Mouse (Mus musculus): ENCODE data around the gene Rasgrp1.

DNA sequence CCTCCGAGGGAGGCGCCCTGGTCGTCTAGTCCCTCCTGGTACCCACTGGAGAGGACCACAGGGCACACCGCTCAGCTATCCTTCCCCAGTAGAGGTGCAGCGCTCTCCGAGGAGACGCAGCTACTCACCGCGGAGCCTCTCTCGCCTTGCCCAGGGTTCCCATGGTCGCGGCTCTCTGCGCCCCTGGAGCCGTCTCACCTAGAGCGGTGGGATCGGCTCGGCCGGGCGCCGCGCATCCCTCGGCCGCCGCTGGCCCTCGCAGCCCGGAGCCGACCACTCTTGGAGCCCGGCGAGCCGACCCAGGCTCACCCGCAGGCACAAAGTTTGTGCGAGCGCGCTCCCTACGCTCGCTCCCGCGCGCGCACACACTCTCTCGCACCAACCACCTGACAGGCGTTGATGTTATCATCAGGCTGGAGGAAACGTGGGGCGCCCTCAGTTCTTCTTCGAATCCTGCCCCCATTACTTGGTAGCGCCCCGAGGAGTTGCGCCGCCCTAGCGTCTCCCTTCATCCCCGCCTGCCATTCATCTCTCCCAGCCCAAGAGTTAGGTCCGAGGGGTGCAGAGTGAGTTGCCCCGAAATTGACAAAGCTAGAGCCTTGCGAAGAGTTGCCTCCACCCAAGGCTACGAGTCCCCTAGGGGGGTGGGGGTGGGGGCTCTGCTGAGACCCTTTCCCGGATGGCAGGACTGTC, at the start of gene Rasgrp1:
- TF ChIP-seq CTCF (IDR thresholded peaks at IDR 0.05): no peak
- TF ChIP-seq POLR2A (IDR thresholded peaks at IDR 0.05; ENCODE audit: insufficient read depth, low read depth, low read length): no peak
- TF ChIP-seq EP300 (IDR thresholded peaks at IDR 0.05; ENCODE audit: insufficient read depth, low read depth, low read length): no peak
